Mouse (Mus musculus) thymus, adult 18-20 months (tissue): ENCODE measurements around the gene Arl13a.
A peak's percentile ranks its signal among the peaks of the same experiment; 100 is the strongest.
"Not testable (repeated sequence)": the region's sequence is repeated elsewhere in the genome, so short reads cannot be mapped to it uniquely, and the experiment has no call there.

Experiments
- DNase-seq, 2 experiments: peaks; one replicate each; pipeline ENCODE4 v3.0.0; 2022; ENCODE audit warnings: mixed read lengths in 2 of 2

The Arl13a gene

DNA sequence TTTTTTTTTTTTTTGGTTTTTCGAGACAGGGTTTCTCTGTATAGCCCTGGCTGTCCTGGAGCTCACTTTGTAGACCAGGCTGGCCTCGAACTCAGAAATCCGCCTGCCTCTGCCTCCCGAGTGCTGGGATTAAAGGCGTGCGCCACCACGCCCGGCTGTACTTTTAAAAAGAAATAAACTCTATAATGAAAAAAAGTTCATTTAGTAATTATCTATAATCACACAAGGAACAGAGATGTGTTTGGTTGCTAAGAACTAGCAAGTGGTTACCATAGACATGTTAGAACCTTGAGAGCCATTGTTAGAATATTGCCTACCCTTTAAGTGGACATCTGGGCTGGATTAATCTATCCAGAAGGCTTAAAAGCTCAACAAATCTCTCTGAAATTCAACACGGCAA, at the start of gene Arl13a:
Gene Arl13a (plus strand): TSS at position 301 of the 400 bp plus-strand sequence.
- not testable (repeated sequence) for DNase-seq

DNA sequence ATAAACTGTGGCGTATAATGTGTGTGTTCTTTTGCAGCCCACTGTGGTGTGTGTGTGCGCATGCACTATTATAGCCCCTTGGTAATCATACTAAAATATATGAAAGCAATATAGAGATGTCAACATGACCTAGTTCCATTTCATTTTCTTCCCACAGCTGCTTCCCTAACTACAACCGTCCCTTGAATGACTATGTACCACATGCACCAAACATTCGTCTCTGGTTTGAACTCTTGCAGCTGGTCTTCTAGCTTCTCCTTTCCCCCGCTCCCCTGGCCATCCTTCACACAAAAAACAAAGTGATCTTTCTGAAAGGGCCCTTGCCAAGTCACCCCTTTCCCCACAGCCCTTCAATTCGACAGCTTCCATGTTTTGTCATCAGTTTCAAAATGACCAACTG, 47.3 kb upstream of the Arl13a start:
- no peak for DNase-seq

DNA sequence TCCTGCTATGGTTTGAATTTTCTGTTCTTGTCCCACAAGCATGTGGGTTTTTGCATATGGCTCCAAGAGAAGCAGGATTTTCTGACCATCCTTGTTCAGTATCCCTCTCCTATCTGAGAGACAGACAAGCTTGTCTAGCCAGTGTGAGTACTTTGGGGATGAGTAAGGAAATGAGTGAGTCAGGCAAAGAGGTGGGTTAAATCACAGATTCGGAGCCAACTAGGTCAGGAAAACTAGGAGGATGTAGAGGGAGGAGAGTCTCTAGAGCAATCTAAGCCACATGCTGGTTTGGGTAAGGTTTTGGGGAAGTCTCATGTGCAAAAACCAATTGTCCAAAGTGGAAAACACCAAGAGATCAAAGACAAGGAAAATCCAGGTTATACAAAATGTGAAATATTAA, 45.8 kb upstream of the Arl13a start:
- DNase-seq, result no peak

DNA sequence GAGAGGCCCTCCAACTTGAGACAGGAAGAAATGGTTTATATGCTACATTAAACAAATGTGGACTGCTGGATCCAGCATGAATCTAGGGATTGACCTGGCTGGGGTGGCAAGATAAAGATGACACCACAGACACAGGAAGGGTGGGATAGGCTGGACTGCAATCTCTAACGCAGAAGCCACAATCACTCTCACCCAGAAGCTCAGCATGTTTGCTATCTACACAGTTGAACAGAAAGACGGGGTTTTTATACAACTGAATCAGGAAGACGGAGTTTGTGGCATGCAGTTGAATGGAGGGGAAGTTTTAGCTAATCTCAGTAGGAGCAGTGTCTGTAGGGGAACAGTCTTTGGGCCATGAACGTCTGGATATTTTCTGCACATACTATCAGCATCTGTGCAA, 45.3 kb upstream of the Arl13a start:
- no peak for DNase-seq

DNA sequence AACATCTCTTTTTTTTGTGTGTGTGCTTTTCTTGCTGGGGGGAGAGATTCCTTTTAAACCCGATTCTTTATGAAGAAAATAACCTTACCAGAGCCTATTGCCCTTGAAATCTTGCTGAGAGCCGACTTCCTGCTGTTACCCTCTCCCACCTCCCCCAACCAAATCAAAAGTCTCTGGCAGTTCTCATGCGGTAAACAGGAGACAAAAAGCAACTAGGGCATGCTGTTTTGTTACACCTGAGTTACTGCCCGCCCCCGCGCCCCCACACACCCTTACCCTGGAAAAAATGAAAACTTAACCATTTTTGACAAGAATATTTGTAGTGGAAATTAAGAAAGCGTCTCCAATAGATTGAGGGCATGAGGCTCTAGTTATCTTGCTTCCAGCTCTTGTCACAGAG, 29.1 kb upstream of the Arl13a start:
- peak; percentile 14 to 59 for DNase-seq

DNA sequence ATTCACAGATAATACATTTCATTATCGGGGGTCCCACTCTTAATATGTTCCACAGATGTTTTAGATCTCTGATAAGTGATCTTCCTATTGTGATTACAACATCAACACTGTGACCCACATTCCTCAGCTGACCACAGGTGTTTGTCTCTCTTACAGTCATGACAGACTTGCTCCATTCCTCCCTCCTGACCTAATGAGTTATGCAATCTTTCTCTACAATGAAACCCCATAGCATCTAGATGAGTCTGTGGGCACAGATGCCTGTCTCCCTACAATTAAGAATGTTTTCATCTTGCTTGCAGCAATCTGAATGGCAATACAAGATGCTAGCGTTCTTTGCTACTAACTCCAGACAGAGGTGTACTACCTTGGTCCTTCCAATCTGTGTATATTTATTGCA, 26.9 kb upstream of the Arl13a start:
- no peak for DNase-seq

DNA sequence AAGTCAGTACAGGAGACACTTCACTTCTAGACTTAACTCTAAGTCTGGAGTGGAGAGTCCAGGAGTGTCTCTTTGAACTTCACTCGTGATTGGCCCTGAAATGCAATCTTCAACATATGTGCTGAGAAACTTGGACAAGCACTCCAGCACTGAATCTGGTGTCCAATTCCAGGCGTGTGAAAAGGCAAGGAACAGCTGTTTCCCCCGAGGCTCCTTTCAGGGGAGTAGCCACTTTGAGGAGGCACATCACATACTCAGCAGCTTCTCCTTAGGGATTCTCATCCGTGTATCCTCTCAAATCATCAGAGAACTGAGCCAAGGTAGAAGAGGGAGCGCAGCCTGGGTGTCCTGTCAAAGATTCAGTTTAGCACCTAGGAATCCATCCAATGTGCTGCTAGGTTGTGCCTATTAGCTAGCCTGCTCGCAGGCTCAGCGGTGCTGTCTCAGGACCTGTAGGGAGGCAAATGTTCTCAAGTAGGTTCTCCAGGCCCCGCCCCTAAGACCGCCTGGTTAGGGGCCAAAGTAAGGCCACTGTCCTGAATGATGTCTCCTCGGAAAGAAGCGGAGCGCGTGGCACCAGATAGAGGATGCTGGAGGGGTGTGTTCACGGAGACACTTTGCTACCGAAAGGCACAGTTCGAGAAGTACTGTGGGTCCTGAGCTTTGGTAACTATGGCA, 25.1 kb upstream of the Arl13a start, which contains the start of gene Xkrx:
Gene Xkrx (minus strand): TSS at position 34 of the 678 bp plus-strand sequence.
- DNase-seq, result peak; percentile 9 to 22

DNA sequence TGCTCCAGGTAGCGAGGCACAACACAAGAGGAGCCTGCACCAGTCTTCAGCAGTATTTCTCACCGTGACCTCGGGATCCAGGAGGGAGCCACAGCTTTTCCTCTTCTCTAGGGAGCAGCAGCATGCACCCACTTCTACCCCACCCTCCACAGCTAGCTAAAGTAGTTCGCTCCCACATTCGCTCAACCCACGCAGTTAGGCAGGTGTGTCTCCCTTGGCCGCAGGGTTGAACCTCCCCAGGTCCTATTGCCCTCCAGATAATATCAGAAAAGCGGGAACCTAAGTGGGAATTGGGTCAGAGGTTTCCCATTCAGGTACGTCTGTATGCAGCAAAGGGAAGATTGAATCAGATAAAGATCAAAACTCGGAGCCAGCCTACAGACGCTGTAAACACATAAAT, 24.5 kb upstream of the Arl13a start:
- DNase-seq, result peak; percentile 14 to 41

DNA sequence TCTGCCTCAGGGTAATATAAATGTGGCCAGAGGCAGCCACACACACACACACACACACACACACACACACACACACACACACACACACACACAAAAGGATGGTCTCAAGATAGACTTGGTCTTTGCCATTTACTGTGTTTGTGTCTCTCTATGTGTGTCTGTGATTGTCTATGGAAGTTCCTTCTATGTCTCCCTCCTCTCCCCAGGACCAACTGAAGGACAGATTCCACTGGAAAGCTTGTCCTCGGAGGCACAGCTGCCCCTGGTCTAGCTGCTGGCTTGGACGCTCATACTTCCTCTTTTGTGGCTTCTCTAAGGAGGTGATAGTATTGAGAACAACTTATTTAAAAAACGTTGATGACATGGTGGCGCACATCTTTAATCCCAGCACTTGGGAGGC, 23.8 kb upstream of the Arl13a start:
- DNase-seq, result no peak

DNA sequence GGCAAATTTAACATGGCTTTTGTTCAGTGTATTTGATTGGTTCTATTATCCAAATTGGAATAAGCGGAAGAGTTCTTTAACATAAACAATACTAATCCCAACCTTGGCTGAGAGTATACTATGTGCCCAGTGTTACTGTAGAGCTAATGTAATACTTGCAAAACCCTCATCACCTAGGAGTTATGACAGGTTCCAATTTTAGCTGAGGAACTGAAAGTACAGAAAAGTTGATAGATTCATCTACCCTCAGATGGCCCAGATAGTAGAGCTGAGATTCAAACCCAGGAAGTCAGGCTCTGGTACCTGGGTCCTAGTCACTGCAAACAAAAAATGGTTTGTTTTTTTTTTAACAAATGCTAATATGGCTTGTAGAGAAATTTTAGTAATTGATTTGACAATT, 16.7 kb upstream of the Arl13a start:
- no peak for DNase-seq

DNA sequence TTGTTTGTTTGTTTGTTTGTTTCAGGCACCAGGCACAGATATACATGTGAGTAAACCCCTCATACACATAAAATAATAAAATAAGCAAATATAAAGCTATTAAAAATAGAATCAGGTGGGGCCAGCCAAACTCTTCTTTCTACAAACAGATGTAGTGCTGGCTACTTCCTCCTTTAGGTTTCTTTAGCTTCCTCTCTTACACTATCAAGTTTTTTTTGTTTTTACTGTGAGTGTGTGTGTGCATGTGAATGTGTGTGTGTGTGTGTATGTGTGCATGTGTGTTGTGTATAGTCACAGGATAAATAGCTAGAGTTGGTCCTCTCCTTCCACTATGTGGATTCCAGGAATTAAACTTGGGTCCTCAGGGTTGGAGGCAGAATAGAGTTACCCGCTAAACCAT, 12.6 kb upstream of the Arl13a start:
- DNase-seq, result no peak

DNA sequence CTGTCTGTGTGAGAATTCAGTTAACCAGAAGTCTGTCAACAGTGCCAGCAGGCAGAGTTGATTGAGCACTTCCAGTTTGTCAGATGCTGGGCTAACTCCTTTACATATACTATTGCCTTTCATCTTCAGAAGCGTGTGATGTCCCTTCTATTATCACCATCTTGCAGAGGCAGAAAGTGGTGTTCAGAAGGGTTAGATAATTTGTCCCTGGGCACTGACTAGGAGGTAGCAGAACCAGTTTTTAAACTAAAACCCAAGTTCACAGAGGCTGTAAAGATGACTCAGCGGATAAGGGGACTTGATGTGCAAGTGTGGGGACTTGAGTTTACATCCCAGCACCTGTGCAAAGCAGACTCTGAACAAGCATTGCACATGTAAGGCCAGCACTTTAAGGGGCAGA, 21.2 kb downstream of the Arl13a start:
- DNase-seq, result no peak

DNA sequence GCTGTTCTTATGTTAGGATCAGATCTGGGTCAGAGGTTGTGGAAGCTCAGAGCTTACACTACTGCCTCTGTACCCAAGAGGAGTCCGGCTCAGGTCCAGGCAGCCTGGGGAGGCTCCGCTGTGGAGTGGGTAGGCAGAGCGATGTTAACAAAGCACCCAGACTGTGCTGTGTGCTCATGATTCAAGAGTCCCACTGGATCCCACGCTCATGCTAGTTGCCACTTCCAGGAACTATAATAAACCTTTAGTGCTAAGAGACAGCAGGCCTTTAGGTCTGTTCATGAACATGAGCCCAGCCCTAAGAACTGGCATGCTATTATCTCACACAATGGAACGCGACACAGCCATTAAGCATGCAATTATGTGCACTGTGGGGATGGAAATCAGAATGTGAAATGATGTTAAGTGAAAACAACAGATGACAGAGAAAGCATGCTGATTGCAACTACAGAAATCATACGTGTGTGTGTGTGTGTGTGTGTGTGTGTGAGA, 23.9 kb downstream of the Arl13a start:
- no peak for DNase-seq

DNA sequence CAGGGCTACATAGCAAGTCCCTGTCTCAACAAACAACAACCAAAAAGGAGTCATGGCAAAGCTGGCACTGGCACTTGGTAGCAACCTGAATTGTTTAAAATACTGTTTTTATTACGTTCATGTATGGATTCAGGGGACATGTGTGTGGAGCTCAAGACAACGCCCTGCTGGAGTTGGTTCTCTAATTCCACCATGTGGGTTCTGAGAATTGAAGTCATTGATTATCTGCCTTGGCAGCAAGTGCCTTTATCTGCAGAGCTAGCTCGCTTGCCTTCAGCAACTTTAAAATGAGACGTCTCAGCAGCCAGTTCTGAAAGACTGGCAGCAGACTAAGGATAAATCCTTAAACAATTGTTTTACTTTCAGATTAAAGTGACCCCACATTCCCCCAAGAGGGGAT, 30.9 kb downstream of the Arl13a start:
- no peak for DNase-seq

DNA sequence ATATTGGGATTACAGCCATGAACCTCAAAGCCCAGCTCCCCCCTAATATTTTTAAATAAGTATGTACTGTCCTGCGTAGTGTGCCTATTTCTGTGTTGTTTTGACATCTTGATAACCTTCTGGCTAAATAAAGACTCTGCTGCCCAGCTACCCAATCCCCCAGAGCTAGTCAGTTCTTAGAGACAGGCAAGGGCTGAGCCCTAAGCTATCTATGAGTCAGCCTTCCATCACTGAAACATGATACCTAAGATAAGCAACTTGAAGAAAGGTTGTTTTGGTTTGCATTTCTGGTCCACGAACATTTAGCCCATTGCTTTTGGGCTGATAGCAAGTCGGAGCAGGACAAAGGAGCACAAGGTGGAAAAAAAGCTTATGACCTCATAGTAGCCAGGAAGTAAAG, 33.3 kb downstream of the Arl13a start:
- no peak for DNase-seq

DNA sequence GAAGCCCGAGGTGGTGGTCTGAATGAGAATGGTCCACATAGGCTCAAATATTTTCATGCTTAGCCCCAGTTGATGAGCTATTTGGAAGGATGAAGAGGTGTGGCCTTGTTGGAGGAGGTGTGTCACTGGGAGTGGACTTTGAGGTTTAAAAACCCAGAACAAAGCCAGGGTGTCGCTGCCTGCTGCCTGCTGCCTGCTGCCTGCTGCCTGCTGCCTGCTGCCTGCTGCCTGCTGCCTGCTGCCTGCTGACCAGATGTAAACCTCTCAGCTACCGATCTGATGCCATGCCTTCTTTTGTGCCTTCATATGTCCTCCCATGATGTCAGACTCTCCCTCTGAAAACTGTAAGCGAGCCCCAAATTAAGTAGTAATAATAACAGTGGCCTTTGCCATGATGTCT, 34.6 kb downstream of the Arl13a start, which contains the start of gene Nox1:
Gene Nox1 (minus strand): TSS at position 101 of the 400 bp plus-strand sequence.
- DNase-seq, result no peak

DNA sequence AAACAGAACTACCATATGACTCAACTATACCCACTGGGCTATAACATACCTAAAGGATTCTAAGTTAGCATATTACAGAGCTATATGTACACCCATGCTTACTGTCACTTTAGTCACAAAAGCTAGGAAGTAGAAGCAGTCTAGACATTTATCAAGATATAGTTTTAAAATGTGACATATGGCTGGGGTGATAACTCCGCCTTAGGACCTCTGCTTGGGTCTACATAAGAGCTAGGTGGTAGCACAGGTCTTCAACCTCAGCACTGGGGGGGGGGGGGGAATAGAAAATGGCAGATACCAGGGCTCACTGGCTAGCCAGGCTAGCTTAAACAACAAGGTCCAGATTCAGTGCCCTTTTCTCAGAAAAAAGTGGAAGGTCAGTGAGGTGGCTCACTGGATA, 45.7 kb downstream of the Arl13a start:
- DNase-seq, result no peak

DNA sequence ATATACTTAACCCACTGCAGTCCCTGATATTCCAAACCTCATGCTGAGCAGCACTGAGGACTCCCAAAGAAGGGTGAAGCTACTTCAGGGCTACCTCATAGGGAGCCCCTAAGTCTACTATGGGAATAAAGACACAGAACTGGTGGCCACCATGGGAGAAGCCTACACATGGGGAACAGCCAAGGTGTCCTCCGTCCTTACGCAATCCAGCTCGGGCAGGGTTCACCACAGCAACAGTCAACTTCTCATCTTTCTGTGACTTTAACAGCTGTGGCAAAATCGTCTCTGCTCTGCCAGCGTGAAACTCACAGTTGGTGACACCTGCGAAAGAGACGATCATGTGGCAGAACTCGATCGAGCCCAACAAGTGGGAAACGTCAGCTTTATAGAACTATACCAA, 51.0 kb downstream of the Arl13a start:
- no peak for DNase-seq

DNA sequence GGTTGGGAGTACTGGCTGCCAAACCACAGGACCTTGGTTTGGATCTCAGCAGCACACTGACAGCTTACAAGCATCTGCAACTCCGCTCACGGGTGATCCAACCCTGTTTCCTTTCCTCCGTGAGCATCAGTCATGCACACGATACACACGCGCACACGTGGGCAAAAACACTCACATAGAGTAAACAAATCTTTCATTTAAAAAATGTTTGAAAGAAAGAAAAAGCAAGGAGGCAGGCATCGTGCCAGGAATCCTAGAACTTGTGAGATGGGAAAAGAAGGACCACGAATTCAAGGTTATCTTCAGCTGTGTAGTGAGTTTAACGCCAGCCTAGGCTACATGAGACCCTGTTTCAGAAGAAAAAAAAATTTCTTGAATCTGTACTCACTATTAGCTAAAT, 58.6 kb downstream of the Arl13a start:
- no peak for DNase-seq

DNA sequence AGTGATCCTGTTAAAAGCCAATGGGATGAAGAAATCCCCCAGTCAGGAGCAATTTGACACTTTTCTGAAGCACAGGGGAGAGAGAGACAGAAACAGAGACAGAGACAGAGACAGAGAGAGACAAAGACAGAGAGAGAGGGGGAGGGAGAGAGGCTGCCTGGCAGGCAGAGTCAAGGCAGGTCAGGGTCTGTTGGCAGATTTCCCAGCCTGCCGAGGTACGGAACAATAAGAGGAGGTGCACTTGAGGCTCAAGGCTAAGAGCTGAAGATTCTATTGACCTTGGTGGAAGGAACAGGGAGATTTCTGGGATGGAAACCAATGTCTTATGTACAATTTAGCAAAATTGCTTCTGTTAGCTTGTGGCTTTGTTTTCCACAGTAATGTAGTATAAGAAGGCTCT, 60.9 kb downstream of the Arl13a start:
- no peak for DNase-seq
